Mouse (Mus musculus): ENCODE measurements at regions not wholly inside any gene's neighbourhood (a gene's known extent, or its start where the extent isn't known, plus 50 kb on each side); places are given as distances from the start of the nearest gene placed in this dataset.
A peak's percentile ranks its signal among the peaks of the same experiment; 100 is the strongest.

DNA sequence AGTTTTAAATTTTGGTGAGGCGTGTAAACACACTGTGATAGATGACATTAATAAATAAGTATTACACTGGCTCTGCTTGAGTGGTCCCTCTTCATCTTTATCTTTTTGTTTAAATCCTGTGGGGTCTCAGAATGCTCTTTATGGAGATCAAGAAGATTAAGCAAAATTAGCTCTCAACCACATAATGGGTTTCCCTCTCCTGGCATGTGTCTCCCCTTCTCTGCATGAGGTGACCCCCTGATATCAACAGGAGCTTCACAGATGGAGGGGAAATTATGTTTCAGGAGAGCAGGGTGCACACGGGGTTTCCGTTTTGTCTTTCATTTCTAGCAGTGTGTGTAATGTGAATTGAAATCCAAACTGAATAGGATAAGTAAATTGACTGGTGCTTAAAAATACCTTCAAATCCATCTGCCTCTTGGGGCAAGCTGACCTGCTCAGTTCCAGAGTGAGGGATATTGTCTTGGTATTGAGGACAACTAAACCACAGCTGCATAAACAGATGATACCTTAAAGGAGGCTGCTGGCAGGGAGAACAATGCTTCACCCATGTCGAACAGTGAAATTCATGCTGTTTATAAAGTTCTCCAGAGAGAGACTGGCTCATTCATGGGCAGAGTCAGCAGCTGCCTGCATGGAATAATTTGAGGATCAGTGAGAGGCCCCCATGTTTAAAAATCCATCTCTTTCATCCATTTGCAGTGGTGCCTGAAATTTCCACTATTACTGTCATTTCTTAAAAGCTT, 518.3 kb upstream of the Nr2f1 start:
- DNase-seq (ENCODE audit: low read depth): no peak

DNA sequence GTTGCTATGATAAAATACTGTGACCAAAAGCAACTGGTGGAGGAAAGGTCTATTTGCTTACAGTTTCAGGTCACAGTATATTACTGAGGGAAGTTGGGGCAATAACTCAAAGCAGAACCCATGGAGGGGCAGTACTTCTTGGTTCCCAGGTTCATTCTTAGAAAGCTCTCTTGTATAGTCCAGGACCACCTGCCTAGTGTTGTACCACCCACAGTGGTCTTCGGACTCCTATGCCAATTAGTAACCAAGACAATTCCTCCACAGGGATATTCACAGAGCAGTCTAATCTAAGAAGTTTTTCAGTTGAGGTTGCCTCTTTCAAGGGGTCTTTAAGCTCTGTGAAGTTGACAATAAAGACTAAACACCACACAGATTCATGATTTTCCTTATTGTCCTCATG, 517.6 kb upstream of the Nr2f1 start:
- DNase-seq (ENCODE audit: low read depth): no peak

GRCm38 (mm10) chr13:78704693-78705092, 505.1 kb upstream of the Nr2f1 start:
- no peak for DNase-seq (ENCODE audit: low read depth)

GRCm38 (mm10) chr13:78697814-78698519, 498.4 kb upstream of the Nr2f1 start:
- no peak for DNase-seq (ENCODE audit: low read depth)

GRCm38 (mm10) chr13:78679255-78679895, 479.8 kb upstream of the Nr2f1 start:
- no peak for DNase-seq (ENCODE audit: low read depth)

GRCm38 (mm10) chr13:78678241-78678640, 478.7 kb upstream of the Nr2f1 start:
- DNase-seq (ENCODE audit: low read depth): no peak

- no peak for DNase-seq (ENCODE audit: low read depth)
Measured at GRCm38 (mm10) chr13:78658285-78658684, 458.7 kb upstream of the Nr2f1 start.

- DNase-seq (ENCODE audit: low read depth): no peak
Measured at GRCm38 (mm10) chr13:78656766-78657165, 457.2 kb upstream of the Nr2f1 start.

- no peak for DNase-seq (ENCODE audit: low read depth)
Measured at GRCm38 (mm10) chr13:78656196-78656595, 456.6 kb upstream of the Nr2f1 start.

- DNase-seq (ENCODE audit: low read depth): no peak
Measured at GRCm38 (mm10) chr13:78650824-78651223, 451.3 kb upstream of the Nr2f1 start.

DNA sequence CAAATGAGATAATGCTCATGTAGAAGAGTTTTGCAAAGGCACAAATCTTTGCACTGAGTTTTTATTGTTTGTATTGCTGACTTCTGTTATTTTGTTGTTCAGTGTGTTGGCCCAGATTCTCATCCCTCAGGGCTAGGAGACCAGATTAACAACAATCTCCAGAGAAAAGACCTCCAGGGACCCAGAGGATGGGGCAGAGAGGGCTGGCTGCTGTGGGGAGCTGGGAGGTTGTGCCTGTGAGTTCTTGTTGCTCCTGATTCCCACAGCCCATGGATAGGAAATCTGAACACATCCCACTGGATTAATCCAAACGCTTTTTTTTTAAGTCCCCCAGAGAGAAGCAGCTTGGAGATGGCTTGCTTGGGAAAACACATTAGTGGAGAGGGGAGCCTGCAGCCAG, 445.0 kb upstream of the Nr2f1 start:
- DNase-seq (ENCODE audit: low read depth): no peak

DNA sequence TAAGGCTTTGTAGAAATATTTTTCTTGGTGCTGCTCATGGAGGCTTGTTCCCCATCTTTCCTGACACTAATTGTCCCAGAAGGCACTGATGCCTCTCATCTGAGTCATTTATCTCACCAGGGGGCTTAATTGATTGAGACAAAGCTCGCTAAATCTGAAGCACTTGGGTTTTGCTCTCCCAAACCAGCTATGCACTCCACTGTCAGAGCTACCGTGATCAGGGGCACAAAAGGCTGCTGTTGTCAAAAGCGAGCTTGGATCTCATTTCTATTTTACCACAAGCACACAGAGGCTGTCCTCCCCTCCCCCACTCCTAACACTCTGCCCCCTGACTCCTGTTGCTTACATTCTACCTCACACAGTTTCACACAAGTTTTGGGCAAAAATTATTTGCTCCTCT, 443.5 kb upstream of the Nr2f1 start:
- no peak for DNase-seq (ENCODE audit: low read depth)

GRCm38 (mm10) chr13:78642443-78642729, 442.8 kb upstream of the Nr2f1 start:
- no peak for DNase-seq (ENCODE audit: low read depth)

GRCm38 (mm10) chr13:78641687-78642442, 442.3 kb upstream of the Nr2f1 start:
- no peak for DNase-seq (ENCODE audit: low read depth)

DNA sequence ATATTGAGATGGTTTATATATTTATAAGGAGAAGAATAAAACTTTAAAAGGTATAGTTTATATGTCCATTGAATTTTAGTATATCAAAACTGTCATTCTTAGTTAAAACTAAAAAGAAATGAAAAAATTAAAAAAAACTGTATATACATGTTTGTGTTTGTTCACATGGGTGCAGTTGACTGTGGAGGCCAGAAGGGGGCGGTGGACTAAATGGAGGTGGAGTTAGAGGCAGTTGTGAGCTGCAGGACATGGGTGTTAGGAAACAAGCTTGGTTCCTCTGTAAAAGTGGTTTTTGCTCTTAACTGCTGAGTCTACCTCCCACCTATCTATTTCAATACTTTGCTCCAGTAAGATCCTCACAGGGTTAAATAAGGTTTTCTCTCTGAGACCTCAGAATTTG, 440.8 kb upstream of the Nr2f1 start:
- DNase-seq (ENCODE audit: low read depth): peak; percentile 8

- no peak for DNase-seq (ENCODE audit: low read depth)
Measured at GRCm38 (mm10) chr13:78638462-78638861, 438.9 kb upstream of the Nr2f1 start.

GRCm38 (mm10) chr13:78631609-78632008, 432.1 kb upstream of the Nr2f1 start:
- DNase-seq (ENCODE audit: low read depth): no peak

DNA sequence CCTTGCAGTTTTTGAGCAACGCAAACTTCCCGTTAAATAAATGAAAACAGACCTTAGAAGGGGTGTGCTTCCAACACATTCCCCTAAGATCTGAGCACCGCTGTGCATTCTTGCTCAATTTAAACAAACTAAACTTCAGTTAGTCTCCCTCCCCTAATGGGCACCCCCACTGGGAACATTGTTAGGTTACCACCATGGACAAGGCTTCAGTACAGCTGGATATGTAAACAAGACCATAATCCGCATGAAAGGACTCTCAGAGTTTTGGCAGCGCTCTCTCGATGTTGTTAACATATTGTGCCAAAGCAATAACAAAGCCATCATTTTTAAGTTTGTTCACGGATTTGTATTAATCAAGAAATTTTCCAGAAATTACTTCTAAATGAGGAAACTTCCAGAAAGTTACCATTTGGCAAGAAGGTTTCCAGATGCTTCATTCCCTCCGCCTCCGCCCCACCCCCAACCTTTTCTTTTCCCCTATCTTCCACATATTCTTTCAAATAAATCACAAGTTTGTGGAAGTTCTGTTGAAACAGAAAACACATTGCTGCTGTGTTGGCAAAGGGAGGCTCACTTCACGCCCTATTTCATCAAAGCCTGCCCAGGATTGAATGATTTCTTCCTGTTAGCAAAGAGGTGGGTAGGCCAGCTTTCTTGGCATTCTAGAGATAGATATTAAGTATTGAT, 429.6 kb upstream of the Nr2f1 start:
- DNase-seq (ENCODE audit: low read depth): no peak

- DNase-seq (ENCODE audit: low read depth): no peak
Measured at GRCm38 (mm10) chr13:78623652-78624051, 424.1 kb upstream of the Nr2f1 start.

DNA sequence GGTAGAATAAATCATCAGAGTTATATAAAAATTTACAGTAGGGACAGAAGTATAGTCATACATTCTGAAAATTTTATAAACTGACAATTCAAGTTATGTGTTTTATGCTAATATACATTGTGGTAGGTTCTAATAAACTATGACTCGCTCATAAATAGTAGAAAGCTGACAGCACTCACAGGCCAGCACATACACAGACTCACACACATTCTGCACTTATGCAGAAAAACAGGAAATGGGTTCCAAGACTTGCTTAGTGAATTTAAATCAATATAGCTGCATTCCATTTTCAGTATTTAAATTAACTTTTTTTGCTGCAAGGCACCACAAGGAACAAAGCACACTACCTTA, 403.3 kb upstream of the Nr2f1 start:
- no peak for DNase-seq (ENCODE audit: low read depth)

- DNase-seq (ENCODE audit: low read depth): no peak
Measured at GRCm38 (mm10) chr13:78602211-78602860, 402.8 kb upstream of the Nr2f1 start.

All from 416B (cell line).